Mouse (Mus musculus): ENCODE results near the gene Schip1. TPM values are rescaled to one million over a fixed set of nuclear protein-coding genes. Genes with fewer than 3 reads are reported as not detected.

The Schip1 gene
- total and polyA plus RNA-seq, 2 experiments from 2014 or later, result 114 to 192 TPM

DNA sequence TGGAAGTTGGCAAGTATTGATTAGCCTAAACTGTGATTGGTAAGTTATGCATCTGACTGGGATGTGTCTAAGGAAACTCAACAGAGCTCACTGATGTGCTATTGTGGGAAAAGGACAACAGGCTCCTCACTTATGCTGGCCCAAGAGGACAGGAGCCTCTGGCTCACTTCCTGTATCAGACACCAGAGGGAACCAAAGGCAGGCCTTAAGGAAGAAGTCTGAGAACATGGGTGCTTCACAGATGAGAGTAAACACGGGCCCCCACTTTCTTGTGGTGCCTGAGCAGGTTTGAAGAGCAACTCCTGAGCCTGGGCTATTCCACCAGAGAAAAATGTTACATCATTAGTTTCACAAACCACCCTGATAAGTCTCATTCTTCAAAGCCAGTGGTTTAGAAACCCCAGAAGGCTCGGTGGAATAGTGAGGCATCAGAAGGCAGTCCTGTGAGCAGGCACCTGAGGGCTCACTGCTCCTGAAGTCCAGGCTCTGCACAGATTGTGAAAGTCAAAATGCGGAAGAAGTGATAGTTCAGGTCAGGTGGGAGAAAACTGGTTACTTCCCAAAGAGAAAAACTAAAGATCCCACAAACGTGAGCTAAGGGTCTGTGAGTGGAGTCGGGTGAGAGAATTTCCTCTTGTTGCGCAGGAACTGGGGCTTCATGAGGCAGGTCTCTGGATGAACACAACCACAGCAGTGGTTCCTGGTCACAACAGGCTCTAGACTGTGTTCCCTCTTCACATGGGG lies 582.0 kb downstream of the Schip1 start:
- ATAC-seq (no peak), DNase-seq (no peak)
- Histone ChIP-seq H3K9ac (no peak overlapping the region), H3K4me1 (ENCODE audit: insufficient read depth) (no peaks in the 10 kb centered on the region), H3K27ac (ENCODE audit: low read depth, low read length) (no peak overlapping the region), H3K4me2 (ENCODE audit: low read depth) (no peak overlapping the region), H3K4me3 (ENCODE audit: low read depth, low read length) (no peak overlapping the region), H3K9me3 (ENCODE audit: low read length) (no peaks in the 10 kb centered on the region), H3K36me3 (ENCODE audit: insufficient read depth) (no peaks in the 10 kb centered on the region), H3K27me3 (ENCODE audit: insufficient read depth, low read length) (no peaks in the 10 kb centered on the region)
- TF ChIP-seq CTCF (IDR thresholded peaks at IDR 0.05; ENCODE audit: low read depth), result no peak; the same call in 1 of the 2 replicates
- 92% methylated on average over 6 of the region's 6 CpGs for WGBS

DNA sequence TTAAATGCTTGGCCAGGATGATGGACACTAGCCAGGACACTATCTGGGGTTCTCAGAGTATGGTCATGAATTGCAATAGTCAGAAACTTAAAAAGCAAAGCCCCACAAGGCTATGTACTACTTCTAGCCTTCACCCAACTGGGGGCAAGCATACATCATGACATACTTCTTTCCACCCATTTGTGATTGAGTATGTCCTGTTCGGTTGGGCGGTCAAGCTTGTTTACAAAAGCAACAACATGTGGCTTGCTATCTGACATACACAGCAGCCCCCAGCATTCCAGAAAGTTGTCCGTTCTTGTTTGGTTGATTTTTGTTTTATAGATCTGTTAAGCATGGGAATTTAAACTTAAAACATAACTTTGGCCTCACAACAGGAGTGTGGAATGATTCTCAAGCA lies 582.7 kb downstream of the Schip1 start:
- no peak for ATAC-seq

DNA sequence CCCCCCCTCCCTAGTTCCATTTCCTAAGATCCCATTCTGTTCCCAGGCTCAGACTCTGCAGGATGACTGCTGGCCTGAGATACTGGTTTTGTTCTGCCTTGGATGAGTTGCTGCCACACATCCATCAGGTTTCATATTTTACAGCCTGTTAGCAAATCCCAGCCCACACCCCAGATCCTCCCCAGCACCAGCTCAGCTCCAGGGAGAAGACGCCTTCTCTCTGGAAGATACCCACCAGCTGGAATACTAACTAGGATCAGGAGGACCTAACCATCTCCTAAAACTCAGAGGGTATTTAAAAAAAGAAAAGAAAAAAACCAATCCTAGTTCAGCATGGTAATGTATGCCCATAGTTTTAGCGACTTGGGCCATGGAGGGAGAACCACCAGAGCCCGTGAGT lies 585.6 kb downstream of the Schip1 start:
- Histone ChIP-seq H3K36me3 (ENCODE audit: insufficient read depth) (no peaks in the 10 kb centered on the region), H3K9me3 (ENCODE audit: low read length) (no peaks in the 10 kb centered on the region), H3K4me2 (ENCODE audit: low read depth) (no peak overlapping the region), H3K4me3 (ENCODE audit: low read depth, low read length) (no peak overlapping the region), H3K9ac (no peak overlapping the region), H3K27ac (ENCODE audit: low read depth, low read length) (no peak overlapping the region), H3K27me3 (ENCODE audit: insufficient read depth, low read length) (no peaks in the 10 kb centered on the region), H3K4me1 (ENCODE audit: insufficient read depth) (no peaks in the 10 kb centered on the region)
- TF ChIP-seq CTCF (IDR thresholded peaks at IDR 0.05; ENCODE audit: low read depth), result no peak
- ATAC-seq (no peak), DNase-seq (no peak)
- WGBS, result 93% methylated on average over 3 of the region's 3 CpGs

More for the DNA sequence above, 582.7 kb downstream of the Schip1 start:
- no peaks in the 10 kb centered on the region for H3K36me3 ChIP-seq (ENCODE audit: insufficient read depth)
- no peak overlapping the region for H3K4me3 ChIP-seq (ENCODE audit: low read depth, low read length)
- no peak overlapping the region for H3K4me2 ChIP-seq (ENCODE audit: low read depth)
- H3K9ac ChIP-seq, result no peak overlapping the region
- H3K27me3 ChIP-seq (ENCODE audit: insufficient read depth, low read length), result no peaks in the 10 kb centered on the region
- H3K9me3 ChIP-seq (ENCODE audit: low read length), result no peaks in the 10 kb centered on the region
- WGBS, result 95% methylated on average over 3 of the region's 3 CpGs
- DNase-seq, result no peak
- no peaks in the 10 kb centered on the region for H3K4me1 ChIP-seq (ENCODE audit: insufficient read depth)
- TF ChIP-seq CTCF (IDR thresholded peaks at IDR 0.05; ENCODE audit: low read depth), result no peak
- no peak overlapping the region for H3K27ac ChIP-seq (ENCODE audit: low read depth, low read length)

- no peaks in the 10 kb centered on the region for H3K36me3 ChIP-seq (ENCODE audit: insufficient read depth)
- no peaks in the 10 kb centered on the region for H3K9me3 ChIP-seq (ENCODE audit: low read length)
- H3K9ac ChIP-seq, result no peak overlapping the region
- no peak overlapping the region for H3K4me2 ChIP-seq (ENCODE audit: low read depth)
- no peaks in the 10 kb centered on the region for H3K4me1 ChIP-seq (ENCODE audit: insufficient read depth)
- 92% methylated on average over 4 of the region's 4 CpGs for WGBS
- H3K4me3 ChIP-seq (ENCODE audit: low read depth, low read length), result no peak overlapping the region
- ATAC-seq (no peak), DNase-seq (no peak)
- TF ChIP-seq CTCF (IDR thresholded peaks at IDR 0.05; ENCODE audit: low read depth), result no peak
- H3K27me3 ChIP-seq (ENCODE audit: insufficient read depth, low read length), result no peaks in the 10 kb centered on the region
- no peak overlapping the region for H3K27ac ChIP-seq (ENCODE audit: low read depth, low read length)
These were observed 592.2 kb downstream of the Schip1 start for GRCm38 (mm10) chr3:68656607-68657352.

DNA sequence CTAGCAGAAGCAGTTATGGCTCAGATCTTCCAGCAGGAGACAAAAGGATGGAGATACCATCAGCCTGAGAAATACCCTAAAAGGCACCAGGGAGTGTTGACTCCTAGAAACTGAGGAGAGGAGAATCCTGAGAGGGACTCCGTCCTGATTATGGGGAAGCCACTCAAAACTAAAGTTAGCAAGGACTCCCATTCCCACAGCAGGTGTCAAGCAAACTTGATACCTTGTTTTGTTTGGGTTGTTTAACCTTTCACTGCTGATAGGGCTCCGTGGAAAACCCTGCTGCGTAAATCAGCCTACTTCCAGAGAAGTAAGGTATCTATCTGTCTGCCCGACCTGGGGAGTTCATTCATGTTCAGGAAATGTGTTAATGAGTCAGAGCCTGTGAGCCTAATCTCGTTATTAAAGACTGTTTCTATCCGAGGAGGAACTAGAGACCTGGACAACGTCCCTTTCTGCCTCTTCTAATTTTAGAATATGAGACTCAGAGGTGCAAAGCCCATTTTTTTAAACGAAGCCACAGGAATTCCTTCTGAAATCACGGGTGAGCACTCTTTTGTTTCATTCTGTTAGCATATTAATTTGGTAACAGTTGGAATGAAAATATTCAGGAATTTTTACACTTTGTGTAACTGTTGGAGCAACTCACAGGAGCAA lies 593.1 kb downstream of the Schip1 start:
- ATAC-seq (no peak), DNase-seq (no peak)
- no peaks in the 10 kb centered on the region for H3K36me3 ChIP-seq (ENCODE audit: insufficient read depth)
- 28% methylated on average over 9 of the region's 9 CpGs for WGBS
- no peak for TF ChIP-seq CTCF (IDR thresholded peaks at IDR 0.05; ENCODE audit: low read depth)
- no peaks in the 10 kb centered on the region for H3K27me3 ChIP-seq (ENCODE audit: insufficient read depth, low read length)
- H3K4me1 ChIP-seq (ENCODE audit: insufficient read depth), result no peaks in the 10 kb centered on the region
- no peak overlapping the region for H3K4me3 ChIP-seq (ENCODE audit: low read depth, low read length)
- H3K9me3 ChIP-seq (ENCODE audit: low read length), result no peaks in the 10 kb centered on the region
- no peak overlapping the region for H3K4me2 ChIP-seq (ENCODE audit: low read depth)
- H3K9ac ChIP-seq, result no peak overlapping the region
- H3K27ac ChIP-seq (ENCODE audit: low read depth, low read length), result no peak overlapping the region

- ATAC-seq, result no peak
- 94% methylated on average over 6 of the region's 6 CpGs for WGBS
These were observed 595.4 kb downstream of the Schip1 start for GRCm38 (mm10) chr3:68659996-68660395.

GRCm38 (mm10) chr3:68660538-68660937 lies 595.9 kb downstream of the Schip1 start:
- Histone ChIP-seq H3K4me3 (ENCODE audit: low read depth, low read length) (no peak overlapping the region), H3K27ac (ENCODE audit: low read depth, low read length) (no peak overlapping the region), H3K9ac (no peak overlapping the region), H3K36me3 (ENCODE audit: insufficient read depth) (no peaks in the 10 kb centered on the region), H3K4me1 (ENCODE audit: insufficient read depth) (no peaks in the 10 kb centered on the region), H3K27me3 (ENCODE audit: insufficient read depth, low read length) (no peaks in the 10 kb centered on the region), H3K4me2 (ENCODE audit: low read depth) (no peak overlapping the region), H3K9me3 (ENCODE audit: low read length) (no peaks in the 10 kb centered on the region)
- peak; percentile 25; the same call in 1 of the 2 replicates for ATAC-seq
- no peak for DNase-seq
- WGBS, result 36% methylated on average over 4 of the region's 4 CpGs
- TF ChIP-seq CTCF (IDR thresholded peaks at IDR 0.05; ENCODE audit: low read depth), result no peak

More at GRCm38 (mm10) chr3:68659996-68660395, 595.4 kb downstream of the Schip1 start:
- no peak for DNase-seq
- H3K4me1 ChIP-seq (ENCODE audit: insufficient read depth), result no peaks in the 10 kb centered on the region
- H3K36me3 ChIP-seq (ENCODE audit: insufficient read depth), result no peaks in the 10 kb centered on the region
- H3K4me2 ChIP-seq (ENCODE audit: low read depth), result no peak overlapping the region
- H3K9ac ChIP-seq, result no peak overlapping the region
- TF ChIP-seq CTCF (IDR thresholded peaks at IDR 0.05; ENCODE audit: low read depth), result no peak
- no peaks in the 10 kb centered on the region for H3K9me3 ChIP-seq (ENCODE audit: low read length)
- no peaks in the 10 kb centered on the region for H3K27me3 ChIP-seq (ENCODE audit: insufficient read depth, low read length)
- no peak overlapping the region for H3K27ac ChIP-seq (ENCODE audit: low read depth, low read length)
- no peak overlapping the region for H3K4me3 ChIP-seq (ENCODE audit: low read depth, low read length)
